Mouse (Mus musculus) hindbrain, embryonic 13.5 days (tissue): ENCODE data around the gene Rnf24. TPM values are rescaled to one million over a fixed set of nuclear protein-coding genes. Genes with fewer than 3 reads are reported as not detected.

ENCODE experiments used
- ATAC-seq: fragments of 200-750 bp; cut with Nextera tagmentation; 2 replicates; pipeline ENCODE4 v1.8.0; 2017; ENCODE audit warnings: moderate TSS enrichment; ENCODE audit not compliant: low FRiP score
- H3K27ac ChIP-seq: fragments of 300-500 bp; sonication (generic); 2 replicates; pipeline ENCODE4 v1.5.1; 2015; ENCODE audit warnings: inconsistent platforms, mild to moderate bottlenecking, moderate library complexity
- H3K27me3 ChIP-seq: fragments of 300-500 bp; sonication (generic); 2 replicates; pipeline ENCODE4 v1.6.1; 2015; ENCODE audit warnings: mild to moderate bottlenecking, inconsistent platforms
- H3K36me3 ChIP-seq: fragments of 300-500 bp; sonication (generic); 2 replicates; pipeline ENCODE4 v1.6.1; 2015; ENCODE audit warnings: mild to moderate bottlenecking, inconsistent platforms
- H3K4me1 ChIP-seq: fragments of 300-500 bp; sonication (generic); replicated peaks from 2 replicates; pipeline ENCODE4 v1.6.1; 2015; ENCODE audit warnings: inconsistent platforms
- H3K4me2 ChIP-seq: fragments of 300-500 bp; sonication (generic); 2 replicates; pipeline ENCODE4 v1.6.1; 2015; ENCODE audit warnings: inconsistent platforms, mild to moderate bottlenecking, moderate library complexity
- H3K4me3 ChIP-seq: fragments of 300-500 bp; sonication (generic); 2 replicates; pipeline ENCODE4 v1.5.1; 2015; ENCODE audit warnings: mild to moderate bottlenecking, inconsistent platforms
- H3K9ac ChIP-seq: fragments of 300-500 bp; sonication (generic); 2 replicates; pipeline ENCODE4 v1.6.1; 2015; ENCODE audit warnings: mild to moderate bottlenecking, inconsistent platforms
- H3K9me3 ChIP-seq: fragments of 300-500 bp; sonication (generic); 2 replicates; pipeline ENCODE4 v1.6.1; 2016; ENCODE audit warnings: inconsistent platforms
- WGBS: fragments of 180-500 bp; shearing (Covaris S2); methylation state at CpG from one replicate; pipeline ENCODE4 v1.1.7; 2015; 5-methylcytosine and 5-hydroxymethylcytosine counted together
- polyA plus RNA-seq: library from polyadenylated mRNA; unstranded; fragments of >200 nt; fragmentation: Nextera tagmentation; extraction: Ambion mirVana; gene quantifications from 2 replicates; pipeline ENCODE4 v1.2.1, GENCODE M21; 2015

Gene Rnf24
- polyA plus RNA-seq, 1 experiment from 2014 or later, result 21.4 TPM

DNA sequence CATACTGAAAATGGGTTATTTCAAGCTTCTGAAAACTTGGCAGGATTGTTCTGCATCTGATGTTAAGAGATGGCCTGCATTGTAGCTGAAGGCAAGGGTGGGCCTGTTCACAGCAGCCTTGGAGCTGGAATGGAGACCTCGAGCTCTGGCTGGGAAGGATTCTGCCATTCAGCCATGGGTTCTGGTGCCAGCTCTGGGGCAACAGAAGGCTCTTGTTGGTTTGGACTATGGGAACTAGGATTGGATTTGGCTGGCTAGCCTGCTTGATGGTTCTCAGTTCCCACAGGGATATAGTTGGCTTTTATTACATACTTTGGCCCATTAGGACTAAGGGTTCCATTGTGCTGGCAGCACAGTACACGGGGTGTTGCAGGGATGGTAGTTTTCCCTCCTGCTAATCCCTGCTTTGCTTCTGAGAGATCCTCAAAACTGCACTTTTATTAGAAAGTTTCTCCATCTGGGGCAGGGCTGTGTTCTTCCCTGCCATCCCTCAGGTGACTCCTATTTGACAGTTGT, 55.9 kb downstream of the Rnf24 start:
- no peak for ATAC-seq
- Histone ChIP-seq H3K4me2 (no peak overlapping the region), H3K9ac (no peak overlapping the region), H3K27me3 (no peaks in the 10 kb centered on the region), H3K9me3 (no peaks in the 10 kb centered on the region), H3K4me1 (no peaks in the 10 kb centered on the region), H3K36me3 (peaks cover 90% of the 10 kb centered on the region), H3K4me3 (no peak overlapping the region), H3K27ac (no peak overlapping the region)
- 95% methylated on average over 2 of the region's 2 CpGs for WGBS

DNA sequence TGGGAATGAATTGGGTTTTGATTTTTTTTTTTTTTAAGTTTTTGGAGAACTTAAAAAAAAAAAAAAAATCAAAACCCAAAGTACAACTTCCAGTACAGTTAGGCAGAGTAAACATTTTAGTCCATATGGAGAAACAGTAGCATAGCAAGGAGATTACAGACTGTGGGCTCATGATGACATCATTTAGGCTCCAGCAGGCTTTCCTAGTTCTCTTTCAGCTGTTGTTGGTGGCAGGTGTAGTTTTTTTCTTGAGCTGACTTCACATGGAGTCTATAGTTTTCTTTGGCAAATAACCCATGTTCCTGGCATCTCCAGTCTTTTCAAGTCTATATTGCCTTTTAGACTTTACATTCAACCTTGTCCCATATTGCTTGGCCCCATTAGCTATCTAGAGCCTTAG, 62.0 kb downstream of the Rnf24 start:
- Histone ChIP-seq H3K4me3 (no peak overlapping the region), H3K36me3 (peaks cover 65% of the 10 kb centered on the region)
- ATAC-seq, result no peak

DNA sequence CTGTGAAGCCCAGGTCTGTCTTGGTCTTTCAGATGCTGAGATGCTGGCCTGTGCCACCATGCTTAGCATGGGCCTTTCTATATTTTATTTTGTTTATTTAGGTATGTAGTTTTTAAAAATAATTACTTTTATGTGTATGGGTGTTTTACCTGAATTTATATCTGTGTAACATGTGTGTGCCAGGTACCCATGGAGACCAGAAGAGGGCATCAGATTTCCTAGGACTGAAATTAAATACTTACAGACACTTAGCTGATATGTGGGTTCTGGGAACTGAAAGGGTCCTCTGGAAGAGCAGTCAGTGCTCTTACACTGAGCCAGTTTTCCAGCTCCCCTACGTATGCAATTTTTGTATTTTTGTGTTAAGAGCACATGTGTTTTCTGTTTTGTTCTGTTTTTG, 66.4 kb downstream of the Rnf24 start:
- H3K27me3 ChIP-seq, result no peaks in the 10 kb centered on the region
- no peaks in the 10 kb centered on the region for H3K4me1 ChIP-seq
- no peak overlapping the region for H3K4me3 ChIP-seq
- WGBS, result 97% methylated on average over 1 of the region's 1 CpGs
- H3K36me3 ChIP-seq, result peaks cover 42% of the 10 kb centered on the region
- no peak overlapping the region for H3K27ac ChIP-seq
- ATAC-seq, result no peak
- H3K9me3 ChIP-seq, result no peaks in the 10 kb centered on the region
- no peak overlapping the region for H3K4me2 ChIP-seq
- no peak overlapping the region for H3K9ac ChIP-seq

More for the DNA sequence above, 62.0 kb downstream of the Rnf24 start:
- Histone ChIP-seq H3K9ac (no peak overlapping the region), H3K9me3 (no peaks in the 10 kb centered on the region), H3K27me3 (no peaks in the 10 kb centered on the region), H3K4me1 (no peaks in the 10 kb centered on the region), H3K4me2 (no peak overlapping the region), H3K27ac (no peak overlapping the region)

DNA sequence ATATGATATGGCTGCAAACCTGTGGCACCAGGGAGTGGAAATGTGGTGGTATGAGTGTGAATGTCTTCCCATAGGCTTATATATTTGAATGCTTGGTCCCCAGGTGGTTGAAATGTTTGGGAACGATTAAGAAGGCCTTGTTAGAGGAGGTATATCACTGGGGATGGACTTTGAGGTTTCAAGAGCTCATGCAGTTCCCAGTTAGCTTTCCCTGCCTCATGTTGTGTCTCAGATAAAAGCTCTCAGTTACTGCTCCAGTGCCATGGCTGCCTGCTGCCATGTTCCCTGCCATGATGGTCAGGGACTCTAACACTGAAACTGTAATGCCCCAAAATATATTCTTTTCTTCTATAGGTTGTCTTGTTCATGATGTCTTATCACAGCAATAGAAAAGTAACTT, 71.1 kb downstream of the Rnf24 start:
- Histone ChIP-seq H3K27ac (no peak overlapping the region), H3K9ac (no peak overlapping the region), H3K27me3 (no peaks in the 10 kb centered on the region), H3K36me3 (peaks cover 53% of the 10 kb centered on the region), H3K4me1 (no peaks in the 10 kb centered on the region), H3K4me3 (no peak overlapping the region), H3K4me2 (no peak overlapping the region), H3K9me3 (no peaks in the 10 kb centered on the region)
- ATAC-seq, result no peak
- WGBS, result 89% methylated on average over 1 of the region's 1 CpGs

DNA sequence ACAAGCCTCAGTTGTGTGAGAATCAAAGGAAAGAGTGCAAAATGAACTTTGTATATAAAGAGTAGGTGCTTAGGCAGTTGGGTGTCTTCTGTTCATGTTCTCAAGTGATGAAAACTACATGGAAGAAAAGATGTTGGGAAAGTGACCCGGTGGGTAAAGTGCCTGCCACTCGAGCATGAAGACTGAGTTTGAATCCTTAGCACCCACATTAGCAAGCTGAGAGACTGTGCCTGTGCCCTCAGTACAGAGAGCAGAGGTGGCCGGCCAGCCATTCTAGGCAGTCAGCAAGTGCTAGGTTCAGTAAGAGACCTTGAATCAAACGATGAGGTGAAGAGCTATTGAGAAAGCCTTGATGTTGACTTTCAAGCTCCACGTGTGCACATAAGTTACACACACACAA, 76.0 kb downstream of the Rnf24 start:
- ATAC-seq, result no peak
- WGBS, result 96% methylated on average over 5 of the region's 5 CpGs
- Histone ChIP-seq H3K36me3 (peaks cover 63% of the 10 kb centered on the region), H3K4me2 (no peak overlapping the region), H3K27ac (no peak overlapping the region), H3K9me3 (no peaks in the 10 kb centered on the region), H3K9ac (no peak overlapping the region), H3K4me1 (no peaks in the 10 kb centered on the region), H3K4me3 (no peak overlapping the region), H3K27me3 (no peaks in the 10 kb centered on the region)

DNA sequence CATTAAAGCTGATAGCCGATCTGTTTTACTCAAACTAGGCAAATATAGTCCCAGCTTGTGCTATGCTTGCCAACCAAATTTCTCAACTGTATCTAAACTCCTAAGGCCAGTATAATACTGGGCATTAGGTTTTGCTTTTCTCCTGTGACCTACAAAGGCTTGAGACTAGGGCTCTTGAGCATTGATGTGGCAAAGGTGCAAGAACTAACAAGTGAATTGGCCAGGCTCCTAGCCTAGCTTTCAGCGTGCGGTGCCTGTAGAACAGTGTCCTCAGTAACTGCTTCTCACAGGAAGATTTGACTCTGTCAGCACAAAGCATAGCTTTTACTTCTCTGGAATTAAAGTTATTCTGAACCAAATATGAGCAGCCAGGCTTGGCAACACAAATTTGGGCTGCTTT, 77.2 kb downstream of the Rnf24 start:
- H3K9me3 ChIP-seq, result no peaks in the 10 kb centered on the region
- WGBS, result 96% methylated on average over 3 of the region's 3 CpGs
- H3K9ac ChIP-seq, result no peak overlapping the region
- H3K27ac ChIP-seq, result no peak overlapping the region
- H3K4me1 ChIP-seq, result no peaks in the 10 kb centered on the region
- peaks cover 51% of the 10 kb centered on the region for H3K36me3 ChIP-seq
- H3K4me3 ChIP-seq, result no peak overlapping the region
- no peaks in the 10 kb centered on the region for H3K27me3 ChIP-seq
- no peak for ATAC-seq
- no peak overlapping the region for H3K4me2 ChIP-seq

DNA sequence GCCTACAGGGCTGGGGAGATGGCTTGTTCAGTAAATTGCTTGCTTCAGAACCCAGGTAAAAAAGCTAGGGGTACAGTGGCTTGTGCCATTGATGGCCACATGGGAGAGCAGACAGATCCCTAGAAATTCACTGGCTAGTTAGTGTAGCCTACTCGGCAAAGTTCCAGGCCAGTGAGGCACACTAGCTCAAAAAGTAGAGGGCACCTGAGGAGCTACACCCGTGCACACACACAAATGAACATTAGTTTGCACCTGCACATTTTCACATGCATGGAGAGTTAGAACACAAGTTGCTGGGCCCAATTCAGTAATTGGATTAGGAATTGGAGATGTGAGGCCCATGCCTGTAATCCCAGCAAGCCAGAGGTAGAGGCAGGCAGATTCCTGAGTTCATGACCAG, 87.6 kb downstream of the Rnf24 start:
- Histone ChIP-seq H3K4me2 (0 out of 2 replicates have a peak overlapping the region, but pooled peaks have one; percentile 81), H3K9ac (no peak overlapping the region), H3K9me3 (no peaks in the 10 kb centered on the region), H3K36me3 (no peaks in the 10 kb centered on the region), H3K4me3 (no peak overlapping the region), H3K27me3 (no peaks in the 10 kb centered on the region), H3K27ac (no peak overlapping the region), H3K4me1 (peaks cover 36% of the 10 kb centered on the region)
- 93% methylated on average over 2 of the region's 2 CpGs for WGBS
- no peak for ATAC-seq

DNA sequence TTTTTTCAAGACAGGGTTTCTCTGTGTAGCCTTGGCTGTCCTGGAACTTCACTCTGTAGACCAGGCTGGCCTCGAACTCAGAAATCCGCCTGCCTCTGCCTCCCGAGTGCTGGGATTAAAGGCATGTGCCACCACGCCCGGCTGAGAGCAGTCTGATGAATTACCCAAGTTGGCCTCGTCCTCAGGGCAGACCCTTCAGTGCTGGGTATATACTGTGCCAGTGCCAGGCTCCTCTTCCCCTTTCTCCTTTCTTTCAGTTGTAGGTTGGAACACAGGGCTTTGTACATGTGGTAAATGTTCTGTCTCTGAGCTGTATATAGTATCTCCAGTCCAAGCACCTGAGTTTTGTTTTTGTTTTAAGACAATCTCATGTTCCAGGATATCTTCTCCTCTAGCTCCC, 88.7 kb downstream of the Rnf24 start:
- WGBS, result 71% methylated on average over 6 of the region's 6 CpGs
- Histone ChIP-seq H3K4me2 (peak overlapping the region; percentile 81), H3K36me3 (no peaks in the 10 kb centered on the region), H3K27me3 (no peaks in the 10 kb centered on the region), H3K9ac (peak overlapping the region; percentile 92; the same call in 1 of the 2 replicates), H3K4me1 (peaks cover 36% of the 10 kb centered on the region), H3K27ac (no peak overlapping the region), H3K4me3 (peak overlapping the region; percentile 84), H3K9me3 (no peaks in the 10 kb centered on the region)
- no peak for ATAC-seq

DNA sequence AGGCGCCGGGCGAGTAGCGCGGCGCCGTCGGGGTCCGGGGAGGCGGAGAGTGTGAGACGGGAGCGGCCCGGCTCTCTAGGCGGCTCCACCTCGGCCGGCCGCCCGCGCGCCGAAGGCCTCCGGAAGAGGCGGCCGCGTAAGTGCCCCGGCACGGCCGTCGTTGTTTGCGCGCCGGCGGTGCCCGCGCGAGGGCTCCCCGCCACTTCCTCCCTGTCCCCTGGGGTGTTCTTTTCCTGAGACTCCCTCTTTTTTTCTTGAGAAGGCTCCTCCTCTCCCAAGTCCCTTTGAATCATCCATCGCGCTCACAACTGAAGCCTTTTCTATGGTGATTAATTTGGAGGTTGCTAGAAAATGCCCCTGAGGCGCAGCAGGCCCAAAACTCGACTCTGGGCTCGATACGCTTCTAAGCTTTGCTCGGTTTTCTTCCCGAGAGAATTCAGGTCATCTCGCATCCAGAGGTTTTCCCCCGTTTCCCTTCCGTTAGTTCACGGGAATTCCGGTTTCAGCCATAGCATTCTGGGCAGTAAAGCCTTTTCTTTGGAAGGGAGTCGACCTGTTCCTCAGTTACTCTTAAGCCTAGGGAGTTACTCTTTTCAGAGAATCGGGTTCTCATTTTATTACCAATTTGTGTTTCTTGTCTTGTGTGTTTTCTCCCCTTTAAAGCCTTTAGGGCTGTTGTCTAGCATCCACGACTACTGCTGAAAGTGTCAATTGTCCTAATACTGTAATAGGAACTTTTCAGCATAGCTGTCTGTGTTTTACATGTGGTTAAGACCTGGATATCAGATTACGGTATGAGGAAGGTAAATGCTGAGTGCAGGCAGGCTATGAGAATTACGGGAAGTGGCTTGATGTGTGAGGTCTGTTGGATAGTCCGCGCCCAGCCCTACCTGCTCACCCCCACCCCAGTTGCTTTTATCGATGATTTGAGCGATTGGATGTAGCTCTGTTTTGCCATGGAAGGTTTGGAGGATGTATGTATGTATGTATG, 89.7 kb downstream of the Rnf24 start:
- Histone ChIP-seq H3K4me1 (peaks cover 36% of the 10 kb centered on the region), H3K36me3 (no peaks in the 10 kb centered on the region), H3K4me3 (peak overlapping the region; percentile 84), H3K4me2 (peak overlapping the region; percentile 81), H3K27me3 (no peaks in the 10 kb centered on the region), H3K9ac (peak overlapping the region; percentile 92), H3K9me3 (no peaks in the 10 kb centered on the region), H3K27ac (peak overlapping the region; percentile 99)
- peak; percentile 75 for ATAC-seq
- under 1% methylated on average over 50 of the region's 59 CpGs for WGBS

DNA sequence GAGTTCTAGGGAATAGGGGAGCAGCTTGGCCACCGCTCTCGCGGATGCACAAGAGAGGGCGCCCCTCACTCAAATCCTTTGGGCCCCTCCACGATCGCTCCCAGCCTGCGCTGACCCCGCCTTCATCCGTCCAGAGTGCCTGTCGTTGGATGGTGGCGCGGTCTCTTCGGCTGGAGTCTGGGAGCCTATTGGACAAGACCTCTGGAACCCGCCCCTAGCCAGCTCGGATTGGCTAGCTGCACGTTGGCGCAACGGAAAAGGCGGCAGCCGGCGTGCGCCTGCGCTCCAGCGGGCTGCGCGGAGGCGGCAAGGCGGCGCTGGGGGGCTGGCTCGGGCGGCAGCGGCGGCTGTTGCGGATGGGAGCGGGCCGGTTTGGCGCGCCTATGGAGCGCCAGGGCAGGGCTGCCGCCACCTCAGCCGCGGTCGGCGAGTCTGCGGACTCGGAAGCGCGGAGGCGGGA, 90.4 kb downstream of the Rnf24 start, which contains the start of gene Pank2:
Gene Pank2 (plus strand): TSS at position 283 of the 460 bp plus-strand sequence.
- Histone ChIP-seq H3K27ac (peak within 1 kb of the TSS; percentile 99), H3K4me3 (peak within 1 kb of the TSS; percentile 84), H3K36me3 (no peaks in the 10 kb centered on the region), H3K9me3 (no peaks in the 10 kb centered on the region), H3K4me1 (peaks cover 36% of the 10 kb centered on the region), H3K9ac (peak within 1 kb of the TSS; percentile 92), H3K27me3 (no peaks in the 10 kb centered on the region), H3K4me2 (peak within 1 kb of the TSS; percentile 81)
- WGBS, result under 1% methylated on average over 44 of the region's 49 CpGs
- ATAC-seq, result peak; percentile 100

DNA sequence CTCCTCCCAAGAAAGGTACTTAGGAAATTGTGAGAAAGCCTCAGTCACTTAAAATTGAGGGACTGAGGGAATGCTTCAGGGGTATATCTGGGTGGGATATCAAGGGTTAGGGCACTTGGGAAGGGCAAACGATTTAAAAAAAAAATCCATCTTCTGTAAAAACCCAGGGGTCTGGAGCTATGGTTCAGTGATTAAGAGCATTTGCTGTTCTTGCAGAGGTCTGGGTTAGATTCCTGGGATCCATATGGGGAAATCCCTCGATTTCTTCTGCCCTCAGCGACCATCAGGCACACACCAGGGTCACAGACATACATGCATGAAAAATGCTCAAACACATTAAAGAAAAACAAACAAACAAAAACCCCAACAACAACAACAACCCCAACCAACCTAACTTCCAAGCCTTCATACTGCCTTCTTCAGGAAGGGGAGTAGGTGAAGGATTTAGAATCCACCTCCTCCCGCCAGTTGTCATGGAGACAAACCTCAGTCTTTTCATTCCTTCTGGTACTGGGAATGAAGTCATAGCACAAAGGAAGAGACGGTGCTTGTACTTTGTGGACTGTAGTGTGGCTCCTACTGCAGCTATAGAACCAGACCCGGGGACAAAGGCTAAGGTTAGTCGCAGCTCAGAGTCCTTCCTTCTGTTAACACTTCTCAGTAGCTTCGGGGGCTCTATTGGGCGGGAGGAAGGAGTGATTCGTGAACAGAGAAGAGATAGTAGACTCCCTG, 91.0 kb downstream of the Rnf24 start:
- Histone ChIP-seq H3K9ac (peak overlapping the region; percentile 76), H3K9me3 (no peaks in the 10 kb centered on the region), H3K4me3 (peak overlapping the region; percentile 84), H3K36me3 (no peaks in the 10 kb centered on the region), H3K27me3 (no peaks in the 10 kb centered on the region), H3K27ac (peak overlapping the region; percentile 97), H3K4me2 (peak overlapping the region; percentile 67), H3K4me1 (peaks cover 36% of the 10 kb centered on the region)
- ATAC-seq, result peak; percentile 89
- 6% methylated on average over 10 of the region's 10 CpGs for WGBS
